Mouse (Mus musculus): ENCODE measurements at regions not wholly inside any gene's neighbourhood (a gene's known extent, or its start where the extent isn't known, plus 50 kb on each side); places are given as distances from the start of the nearest gene placed in this dataset.

GRCm38 (mm10) chr13:59899521-59899920, 76.6 kb upstream of the Tut7 start:
- Histone ChIP-seq H3K4me3 (ENCODE audit: insufficient read depth, low read depth, low read length) (no peak overlapping the region), H3K36me3 (ENCODE audit: control insufficient read depth, insufficient read depth, low read length) (no peaks in the 10 kb centered on the region), H3K27ac (ENCODE audit: insufficient read depth, low read depth, low read length) (no peak overlapping the region), H3K4me1 (ENCODE audit: control insufficient read depth, insufficient read depth, low read length) (peaks cover 3% of the 10 kb centered on the region; the same call in 1 of the 2 replicates), H3K27me3 (replicated peaks; ENCODE audit: control insufficient read depth, insufficient read depth, low read length) (no peaks in the 10 kb centered on the region)
- DNase-seq, result no peak
- 62% methylated on average over 7 of the region's 7 CpGs for WGBS
- TF ChIP-seq CTCF (conservative IDR thresholded peaks at IDR 0.05; ENCODE audit: insufficient read depth, insufficient read length, low read depth, low read length) (no peak), POLR2A (IDR thresholded peaks at IDR 0.05; ENCODE audit: low read depth, low read length) (no peak)

- DNase-seq, result no peak
- 99% methylated on average over 2 of the region's 2 CpGs for WGBS
- no peak overlapping the region for H3K27ac ChIP-seq (ENCODE audit: insufficient read depth, low read depth, low read length)
- H3K27me3 ChIP-seq (replicated peaks; ENCODE audit: control insufficient read depth, insufficient read depth, low read length), result no peaks in the 10 kb centered on the region
- no peak for TF ChIP-seq CTCF (conservative IDR thresholded peaks at IDR 0.05; ENCODE audit: insufficient read depth, insufficient read length, low read depth, low read length)
- TF ChIP-seq POLR2A (IDR thresholded peaks at IDR 0.05; ENCODE audit: low read depth, low read length), result no peak
- H3K4me3 ChIP-seq (ENCODE audit: insufficient read depth, low read depth, low read length), result no peak overlapping the region
- H3K36me3 ChIP-seq (ENCODE audit: control insufficient read depth, insufficient read depth, low read length), result no peaks in the 10 kb centered on the region
- H3K4me1 ChIP-seq (ENCODE audit: control insufficient read depth, insufficient read depth, low read length), result peaks cover 13% of the 10 kb centered on the region; the same call in 1 of the 2 replicates
These were observed 72.8 kb upstream of the Tut7 start for GRCm38 (mm10) chr13:59895754-59896153.

- Histone ChIP-seq H3K36me3 (ENCODE audit: control insufficient read depth, insufficient read depth, low read length) (no peaks in the 10 kb centered on the region), H3K4me1 (ENCODE audit: control insufficient read depth, insufficient read depth, low read length) (peaks cover 10% of the 10 kb centered on the region; the same call in 1 of the 2 replicates), H3K27me3 (replicated peaks; ENCODE audit: control insufficient read depth, insufficient read depth, low read length) (no peaks in the 10 kb centered on the region), H3K27ac (ENCODE audit: insufficient read depth, low read depth, low read length) (no peak overlapping the region), H3K4me3 (ENCODE audit: insufficient read depth, low read depth, low read length) (no peak overlapping the region)
- 68% methylated on average over 5 of the region's 5 CpGs for whole genome bisulfite sequencing
- DNase-seq, result no peak
- no peak for TF ChIP-seq CTCF (conservative IDR thresholded peaks at IDR 0.05; ENCODE audit: insufficient read depth, insufficient read length, low read depth, low read length)
- TF ChIP-seq POLR2A (IDR thresholded peaks at IDR 0.05; ENCODE audit: low read depth, low read length), result no peak
These were observed 71.1 kb upstream of the Tut7 start for GRCm38 (mm10) chr13:59894094-59894493.

GRCm38 (mm10) chr13:59892961-59893360, 70.0 kb upstream of the Tut7 start:
- H3K27me3 ChIP-seq (replicated peaks; ENCODE audit: control insufficient read depth, insufficient read depth, low read length), result no peaks in the 10 kb centered on the region
- H3K36me3 ChIP-seq (ENCODE audit: control insufficient read depth, insufficient read depth, low read length), result no peaks in the 10 kb centered on the region
- DNase-seq, result peak; percentile 69
- TF ChIP-seq POLR2A (IDR thresholded peaks at IDR 0.05; ENCODE audit: low read depth, low read length), result no peak
- TF ChIP-seq CTCF (conservative IDR thresholded peaks at IDR 0.05; ENCODE audit: insufficient read depth, insufficient read length, low read depth, low read length), result no peak
- 37% methylated on average over 8 of the region's 8 CpGs for WGBS
- H3K27ac ChIP-seq (ENCODE audit: insufficient read depth, low read depth, low read length), result no peak overlapping the region
- H3K4me1 ChIP-seq (ENCODE audit: control insufficient read depth, insufficient read depth, low read length), result peaks cover 10% of the 10 kb centered on the region; the same call in 1 of the 2 replicates
- H3K4me3 ChIP-seq (ENCODE audit: insufficient read depth, low read depth, low read length), result no peak overlapping the region

GRCm38 (mm10) chr13:59892340-59892739, 69.4 kb upstream of the Tut7 start:
- Histone ChIP-seq H3K36me3 (ENCODE audit: control insufficient read depth, insufficient read depth, low read length) (no peaks in the 10 kb centered on the region), H3K27ac (ENCODE audit: insufficient read depth, low read depth, low read length) (no peak overlapping the region), H3K27me3 (replicated peaks; ENCODE audit: control insufficient read depth, insufficient read depth, low read length) (no peaks in the 10 kb centered on the region), H3K4me1 (ENCODE audit: control insufficient read depth, insufficient read depth, low read length) (peaks cover 10% of the 10 kb centered on the region; the same call in 1 of the 2 replicates), H3K4me3 (ENCODE audit: insufficient read depth, low read depth, low read length) (no peak overlapping the region)
- 46% methylated on average over 9 of the region's 9 CpGs for WGBS
- DNase-seq, result no peak
- TF ChIP-seq CTCF (conservative IDR thresholded peaks at IDR 0.05; ENCODE audit: insufficient read depth, insufficient read length, low read depth, low read length), result no peak
- no peak for TF ChIP-seq POLR2A (IDR thresholded peaks at IDR 0.05; ENCODE audit: low read depth, low read length)

- H3K36me3 ChIP-seq (ENCODE audit: control insufficient read depth, insufficient read depth, low read length), result no peaks in the 10 kb centered on the region
- H3K4me1 ChIP-seq (ENCODE audit: control insufficient read depth, insufficient read depth, low read length), result peaks cover 10% of the 10 kb centered on the region; the same call in 1 of the 2 replicates
- H3K27ac ChIP-seq (ENCODE audit: insufficient read depth, low read depth, low read length), result no peak overlapping the region
- 85% methylated on average over 8 of the region's 8 CpGs for WGBS
- no peak overlapping the region for H3K4me3 ChIP-seq (ENCODE audit: insufficient read depth, low read depth, low read length)
- DNase-seq, result no peak
- H3K27me3 ChIP-seq (replicated peaks; ENCODE audit: control insufficient read depth, insufficient read depth, low read length), result no peaks in the 10 kb centered on the region
- TF ChIP-seq POLR2A (IDR thresholded peaks at IDR 0.05; ENCODE audit: low read depth, low read length) (no peak), CTCF (conservative IDR thresholded peaks at IDR 0.05; ENCODE audit: insufficient read depth, insufficient read length, low read depth, low read length) (no peak)
These were observed 68.8 kb upstream of the Tut7 start for GRCm38 (mm10) chr13:59891737-59892136.

- no peak overlapping the region for H3K27ac ChIP-seq (ENCODE audit: insufficient read depth, low read depth, low read length)
- peak; percentile 65 for DNase-seq
- H3K27me3 ChIP-seq (replicated peaks; ENCODE audit: control insufficient read depth, insufficient read depth, low read length), result no peaks in the 10 kb centered on the region
- H3K4me1 ChIP-seq (ENCODE audit: control insufficient read depth, insufficient read depth, low read length), result peaks cover 10% of the 10 kb centered on the region; the same call in 1 of the 2 replicates
- no peak overlapping the region for H3K4me3 ChIP-seq (ENCODE audit: insufficient read depth, low read depth, low read length)
- no peaks in the 10 kb centered on the region for H3K36me3 ChIP-seq (ENCODE audit: control insufficient read depth, insufficient read depth, low read length)
- no peak for TF ChIP-seq POLR2A (IDR thresholded peaks at IDR 0.05; ENCODE audit: low read depth, low read length)
- 0 out of 2 replicates have a peak, but pooled peaks have one; percentile 19 for TF ChIP-seq CTCF (conservative IDR thresholded peaks at IDR 0.05; ENCODE audit: insufficient read depth, insufficient read length, low read depth, low read length)
- WGBS, result 23% methylated on average over 10 of the region's 10 CpGs
These were observed 66.6 kb upstream of the Tut7 start for GRCm38 (mm10) chr13:59889468-59890117.
